Mouse (Mus musculus) liver, postnatal 0 days (tissue): ENCODE data around the gene Cutal. TPM values are rescaled to one million over a fixed set of nuclear protein-coding genes. Genes with fewer than 3 reads are reported as not detected.

Source experiments
- ATAC-seq: fragments of 200-750 bp; cut with Nextera tagmentation; 2 replicates; pipeline ENCODE4 v1.8.0; 2017; ENCODE audit warnings: mild to moderate bottlenecking, moderate library complexity
- DNase-seq: peaks from one replicate; pipeline ENCODE4 v3.0.0-alpha.2; 2016
- H3K27ac ChIP-seq: fragments of 300-500 bp; sonication (generic); 2 replicates; pipeline ENCODE4 v1.5.1; 2014; ENCODE audit warnings: antibody characterized with exemption, moderate library complexity, mild to moderate bottlenecking, low read depth
- H3K27me3 ChIP-seq: fragments of 300-500 bp; sonication (generic); 2 replicates; pipeline ENCODE4 v1.6.1; 2014; ENCODE audit warnings: low read length, control low read depth, mixed read lengths; ENCODE audit not compliant: insufficient read depth
- H3K36me3 ChIP-seq: fragments of 300-500 bp; sonication (generic); replicated peaks from 2 replicates; pipeline ENCODE4 v1.6.1; 2014; ENCODE audit warnings: mild to moderate bottlenecking, control low read depth, low read length, moderate library complexity, mixed read lengths; ENCODE audit not compliant: insufficient read depth
- H3K4me1 ChIP-seq: fragments of 300-500 bp; sonication (generic); 2 replicates; pipeline ENCODE4 v1.6.1; 2014; ENCODE audit warnings: antibody characterized with exemption, mild to moderate bottlenecking, control low read depth; ENCODE audit not compliant: insufficient read depth
- H3K4me2 ChIP-seq: fragments of 300-500 bp; sonication (generic); 2 replicates; pipeline ENCODE4 v1.6.1; 2014; ENCODE audit warnings: low read depth, mild to moderate bottlenecking, low read length, moderate library complexity, mixed read lengths
- H3K4me3 ChIP-seq: fragments of 300-500 bp; sonication (generic); 2 replicates; pipeline ENCODE4 v1.5.1; 2014; ENCODE audit warnings: low read depth, low read length
- H3K9ac ChIP-seq: fragments of 300-500 bp; sonication (generic); replicated peaks from 2 replicates; pipeline ENCODE4 v1.6.1; 2014; ENCODE audit warnings: mild to moderate bottlenecking, moderate library complexity
- H3K9me3 ChIP-seq: fragments of 300-500 bp; sonication (generic); 2 replicates; pipeline ENCODE4 v1.6.1; 2016; ENCODE audit warnings: mild to moderate bottlenecking, control low read depth, low read length, mixed read lengths
- CTCF ChIP-seq: sonication (generic); IDR thresholded peaks from 2 replicates; pipeline ENCODE4 v1.5.1; 2016; ENCODE audit warnings: antibody characterized with exemption, low read depth
- EP300 ChIP-seq: IDR thresholded peaks from 2 replicates; pipeline ENCODE4 v1.6.1; 2016; ENCODE audit warnings: antibody characterized with exemption, low read depth, mild to moderate bottlenecking
- WGBS: fragments of 180-500 bp; shearing (Covaris S2); extraction: QIAGEN DNeasy Blood & Tissue Kit; methylation state at CpG from one replicate; pipeline ENCODE4 v1.1.7; 2014; ENCODE audit not compliant: insufficient replicate concordance; 5-methylcytosine and 5-hydroxymethylcytosine counted together
- polyA plus RNA-seq: library from polyadenylated mRNA; unstranded; fragments of >200 nt; fragmentation: Nextera tagmentation; extraction: Ambion mirVana; gene quantifications from 2 replicates; pipeline ENCODE4 v1.2.1, GENCODE M21; 2015

The Cutal gene
- polyA plus RNA-seq, 1 experiment from 2014 or later = 8.5 TPM

DNA sequence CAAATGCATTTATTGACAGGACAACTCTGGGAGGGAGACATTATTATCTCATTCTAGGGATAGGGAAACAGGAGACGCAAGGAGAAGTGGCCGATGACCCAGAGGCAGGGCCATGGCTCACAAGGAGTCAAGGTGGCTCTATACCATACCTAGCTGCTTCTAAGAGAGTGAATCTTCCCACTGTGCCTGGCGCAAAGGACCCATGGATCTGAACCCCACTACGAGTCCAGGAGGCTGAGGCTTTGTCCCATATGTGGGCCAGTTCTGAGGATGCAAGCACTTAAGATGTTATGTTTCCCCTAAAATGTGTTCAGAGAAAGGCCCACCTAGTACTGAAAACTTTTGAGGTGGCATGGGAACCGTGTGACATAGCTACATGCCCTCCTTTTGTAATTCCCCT, 37.7 kb downstream of the Cutal start:
- Histone ChIP-seq H3K27ac (no peak overlapping the region), H3K36me3 (0 out of 2 replicates have a peak, but pooled peaks cover 7% of the 10 kb centered on the region), H3K9ac (no peak overlapping the region), H3K4me3 (no peak overlapping the region), H3K27me3 (peaks cover 15% of the 10 kb centered on the region; the same call in 1 of the 2 replicates), H3K4me2 (no peak overlapping the region), H3K4me1 (peaks cover 4% of the 10 kb centered on the region), H3K9me3 (no peaks in the 10 kb centered on the region)
- ATAC-seq (no peak), DNase-seq (no peak)
- TF ChIP-seq EP300 (no peak), CTCF (no peak)
- 87% methylated on average over 5 of the region's 5 CpGs for WGBS

DNA sequence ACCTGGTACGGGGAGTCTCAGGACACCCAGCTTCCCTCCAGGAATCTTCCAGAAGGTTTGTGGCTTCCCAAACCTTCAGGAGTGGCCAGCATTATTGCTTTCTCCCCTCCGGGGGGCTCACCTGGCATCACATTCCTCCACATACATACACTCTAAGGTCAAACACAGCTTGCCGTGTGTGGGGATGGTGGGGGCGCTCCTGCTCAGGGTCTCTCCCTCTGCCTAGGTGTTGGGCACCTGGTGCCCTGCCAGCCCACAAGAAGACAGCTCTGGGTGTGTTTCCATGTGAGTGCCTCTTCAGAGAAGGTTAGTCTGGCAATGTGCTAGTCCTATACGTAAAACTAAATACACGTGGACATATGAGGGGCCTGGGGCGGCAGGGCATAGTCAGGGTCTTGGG, 38.4 kb downstream of the Cutal start:
- H3K27me3 ChIP-seq = peaks cover 15% of the 10 kb centered on the region; the same call in 1 of the 2 replicates
- peak overlapping the region; percentile 65 for H3K9ac ChIP-seq
- H3K4me2 ChIP-seq = peak overlapping the region; percentile 79
- TF ChIP-seq CTCF (no peak), EP300 (no peak)
- WGBS = 62% methylated on average over 7 of the region's 7 CpGs
- H3K36me3 ChIP-seq = 0 out of 2 replicates have a peak, but pooled peaks cover 7% of the 10 kb centered on the region
- H3K4me3 ChIP-seq = peak overlapping the region; percentile 66
- DNase-seq = no peak
- no peak for ATAC-seq
- no peaks in the 10 kb centered on the region for H3K9me3 ChIP-seq
- H3K4me1 ChIP-seq = peaks cover 2% of the 10 kb centered on the region; the same call in 1 of the 2 replicates
- no peak overlapping the region for H3K27ac ChIP-seq

DNA sequence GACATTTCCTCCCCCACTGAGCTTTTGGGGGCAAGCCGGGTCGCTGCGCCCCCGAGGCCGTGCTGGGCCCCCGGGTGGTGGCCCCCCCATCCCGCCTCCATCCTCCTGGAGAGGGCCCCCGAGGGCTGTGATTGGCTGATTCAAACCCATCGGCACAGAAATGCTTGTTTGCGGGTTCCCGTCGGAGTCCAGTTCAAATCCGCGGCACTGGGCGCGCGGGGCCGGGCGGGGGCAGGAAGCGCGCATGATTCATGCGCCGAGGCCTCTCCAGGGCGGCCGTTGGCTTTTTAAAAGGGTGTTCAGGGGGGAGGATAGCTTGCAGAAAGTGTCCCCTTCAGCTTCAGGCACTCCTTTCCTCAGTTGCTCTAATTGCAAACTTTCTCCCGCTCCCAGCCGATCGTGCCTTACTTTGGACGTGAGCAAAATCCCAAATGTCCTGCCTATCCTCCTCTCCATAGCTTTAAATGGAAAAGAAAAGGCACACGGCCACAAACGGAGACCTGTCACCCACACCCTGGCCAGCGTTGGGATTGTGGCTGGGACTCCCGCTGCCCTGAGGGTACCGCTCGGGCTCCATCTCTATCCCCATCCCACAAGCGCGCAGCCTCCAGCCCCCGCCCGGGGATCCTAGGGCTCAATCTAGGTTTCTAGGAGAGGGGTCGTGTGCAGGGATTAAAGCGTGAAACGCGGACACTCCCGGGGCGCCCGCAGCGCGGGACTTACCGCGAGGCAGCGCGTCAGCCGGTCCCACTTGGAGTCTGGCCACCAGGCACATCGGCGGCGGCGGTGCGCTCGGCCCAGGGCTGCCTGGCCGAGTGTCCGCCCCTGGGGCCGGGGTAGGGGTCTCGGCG, 39.2 kb downstream of the Cutal start, which contains the start of gene Phf19:
TSS of gene Phf19 (minus strand) at position 809 of the 851 bp plus-strand sequence.
- Histone ChIP-seq H3K4me3 (peak within 1 kb of the TSS; percentile 66), H3K27me3 (peaks cover 15% of the 10 kb centered on the region; the same call in 1 of the 2 replicates), H3K9me3 (no peaks in the 10 kb centered on the region), H3K27ac (peak within 1 kb of the TSS; percentile 66), H3K4me1 (peaks cover 2% of the 10 kb centered on the region; the same call in 1 of the 2 replicates), H3K9ac (peak within 1 kb of the TSS; percentile 65), H3K36me3 (0 out of 2 replicates have a peak, but pooled peaks cover 7% of the 10 kb centered on the region), H3K4me2 (peak within 1 kb of the TSS; percentile 79)
- ATAC-seq = peak; percentile 67
- no peak for TF ChIP-seq EP300
- TF ChIP-seq CTCF = 0 out of 2 replicates have a peak, but pooled peaks have one; percentile 7
- under 1% methylated on average over 55 of the region's 64 CpGs for WGBS
- DNase-seq = peak; percentile 67

DNA sequence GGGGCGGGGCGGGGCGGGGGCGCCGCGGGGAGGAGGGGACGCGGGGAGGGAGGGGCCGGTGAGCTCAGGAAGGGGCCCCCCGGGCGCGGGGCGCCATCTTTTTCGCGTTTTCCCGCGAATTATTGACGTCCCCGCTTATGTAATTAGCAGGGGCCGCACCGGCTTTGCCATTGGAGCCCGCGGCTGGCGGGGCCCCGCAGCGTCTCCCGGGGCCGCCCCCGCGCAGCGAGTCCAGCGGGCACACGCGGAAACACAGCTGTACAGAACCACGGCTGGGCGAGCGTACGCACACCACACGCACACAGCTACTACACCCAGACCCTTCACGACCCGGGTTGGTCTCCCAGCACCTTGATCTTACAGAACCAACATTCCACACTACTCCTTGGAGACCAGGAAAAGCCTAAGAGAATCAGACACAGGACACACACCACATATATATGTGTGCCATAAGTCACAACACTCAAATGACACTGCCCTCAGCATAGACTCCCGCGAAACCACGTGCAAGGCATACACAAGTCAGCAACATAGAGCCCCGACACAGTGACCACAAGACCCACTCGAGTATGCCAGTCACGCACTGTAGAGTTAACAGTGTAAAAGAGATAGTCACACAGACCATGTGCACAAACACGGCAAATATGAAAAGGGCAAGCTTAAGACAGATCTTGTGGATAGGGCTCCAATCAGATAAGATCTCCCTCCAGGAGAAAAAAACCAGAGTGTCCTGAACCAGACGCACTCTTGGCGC, 40.0 kb downstream of the Cutal start:
- Histone ChIP-seq H3K9me3 (no peaks in the 10 kb centered on the region), H3K4me3 (peak overlapping the region; percentile 66), H3K9ac (peak overlapping the region; percentile 65), H3K4me2 (peak overlapping the region; percentile 79), H3K27ac (peak overlapping the region; percentile 66), H3K4me1 (peaks cover 2% of the 10 kb centered on the region; the same call in 1 of the 2 replicates), H3K36me3 (0 out of 2 replicates have a peak, but pooled peaks cover 7% of the 10 kb centered on the region), H3K27me3 (peaks cover 15% of the 10 kb centered on the region; the same call in 1 of the 2 replicates)
- WGBS = 2% methylated on average over 37 of the region's 50 CpGs
- TF ChIP-seq CTCF = no peak
- TF ChIP-seq EP300 = no peak
- ATAC-seq (peak; percentile 63), DNase-seq (peak; percentile 67)

DNA sequence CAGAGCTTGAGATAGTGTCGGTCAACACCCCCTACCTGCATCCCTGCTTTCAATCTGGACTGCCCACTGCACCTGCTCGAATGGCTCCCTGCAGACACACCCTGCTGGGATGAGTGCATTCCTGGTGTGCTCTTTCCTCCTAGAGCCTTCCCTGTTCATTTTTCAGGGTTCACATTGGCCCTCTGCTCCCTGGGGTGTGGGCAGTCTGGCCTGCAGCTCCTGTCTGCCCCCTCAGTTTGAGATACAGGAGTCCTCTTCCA, 40.6 kb downstream of the Cutal start:
- 35% methylated on average over 2 of the region's 2 CpGs for WGBS
- H3K4me1 ChIP-seq = peaks cover 2% of the 10 kb centered on the region; the same call in 1 of the 2 replicates
- H3K36me3 ChIP-seq = 0 out of 2 replicates have a peak, but pooled peaks cover 5% of the 10 kb centered on the region
- H3K4me2 ChIP-seq = peak overlapping the region; percentile 79
- no peak overlapping the region for H3K9ac ChIP-seq
- H3K9me3 ChIP-seq = no peaks in the 10 kb centered on the region
- H3K27me3 ChIP-seq = peaks cover 15% of the 10 kb centered on the region; the same call in 1 of the 2 replicates
- H3K4me3 ChIP-seq = no peak overlapping the region
- DNase-seq = no peak
- no peak overlapping the region for H3K27ac ChIP-seq
- no peak for ATAC-seq
- TF ChIP-seq CTCF (no peak), EP300 (no peak)

DNA sequence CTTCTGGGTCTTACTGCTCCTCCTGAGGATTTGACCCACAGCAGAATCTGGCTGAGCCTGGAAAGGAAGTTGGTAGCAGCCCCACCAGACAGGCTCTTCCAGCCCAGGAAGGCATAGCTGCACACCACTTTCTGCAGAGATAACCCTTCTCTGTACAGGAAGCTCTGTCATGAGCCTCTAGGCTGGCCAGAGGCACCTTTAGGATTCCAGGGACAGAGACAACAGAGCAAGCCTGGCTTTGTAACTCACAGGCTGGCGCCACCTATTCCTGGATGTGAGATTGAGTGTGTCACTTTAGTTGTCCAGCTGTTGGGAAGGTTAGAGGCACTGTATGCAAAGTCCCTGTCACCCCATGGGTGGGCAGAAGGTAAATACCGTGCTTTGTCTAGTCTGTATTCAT, 40.9 kb downstream of the Cutal start:
- no peak for ATAC-seq
- DNase-seq = no peak

More for the DNA sequence above, 40.9 kb downstream of the Cutal start:
- TF ChIP-seq EP300 (no peak), CTCF (0 out of 2 replicates have a peak, but pooled peaks have one; percentile 1)
- Histone ChIP-seq H3K4me1 (peaks cover 2% of the 10 kb centered on the region; the same call in 1 of the 2 replicates), H3K27ac (no peak overlapping the region), H3K4me2 (no peak overlapping the region), H3K36me3 (0 out of 2 replicates have a peak, but pooled peaks cover 3% of the 10 kb centered on the region), H3K4me3 (no peak overlapping the region), H3K9me3 (no peaks in the 10 kb centered on the region), H3K27me3 (peaks cover 15% of the 10 kb centered on the region; the same call in 1 of the 2 replicates), H3K9ac (no peak overlapping the region)
- WGBS = 59% methylated on average over 2 of the region's 2 CpGs
